Mouse (Mus musculus): Measurements from ENCODE around the gene Rnf149.
"Not testable (repeated sequence)": the region's sequence is repeated elsewhere in the genome, so short reads cannot be mapped to it uniquely, and the experiment has no call there.

Rnf149 gene

DNA sequence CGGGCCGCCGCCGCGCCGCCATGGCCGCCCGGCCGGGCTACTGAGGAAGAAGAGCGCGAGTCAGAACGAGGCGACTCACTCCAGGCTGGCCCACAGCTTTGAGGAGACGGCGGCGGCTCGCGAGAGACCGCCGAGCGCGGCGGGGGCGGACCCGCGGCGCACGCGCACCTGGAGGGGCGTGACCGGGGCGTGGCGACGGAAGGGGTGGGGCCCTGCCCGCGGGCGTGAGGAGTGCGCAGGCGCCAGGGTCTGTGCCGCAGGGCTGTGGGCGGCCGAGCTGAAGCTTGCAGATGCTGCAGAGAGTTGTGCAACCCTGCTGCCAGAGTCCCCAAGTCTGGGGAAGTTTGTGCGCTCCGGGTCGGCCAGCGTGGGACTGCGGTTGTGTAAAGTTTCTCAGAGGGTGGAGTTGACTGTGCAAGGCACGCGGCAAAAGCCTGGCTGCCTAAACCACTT, at the start of gene Rnf149:
Rnf149 (minus strand) TSS at position 153 of the 453 bp plus-strand sequence.
- peak; percentile 78 for DNase-seq (ENCODE audit: low read depth, low spot score)

DNA sequence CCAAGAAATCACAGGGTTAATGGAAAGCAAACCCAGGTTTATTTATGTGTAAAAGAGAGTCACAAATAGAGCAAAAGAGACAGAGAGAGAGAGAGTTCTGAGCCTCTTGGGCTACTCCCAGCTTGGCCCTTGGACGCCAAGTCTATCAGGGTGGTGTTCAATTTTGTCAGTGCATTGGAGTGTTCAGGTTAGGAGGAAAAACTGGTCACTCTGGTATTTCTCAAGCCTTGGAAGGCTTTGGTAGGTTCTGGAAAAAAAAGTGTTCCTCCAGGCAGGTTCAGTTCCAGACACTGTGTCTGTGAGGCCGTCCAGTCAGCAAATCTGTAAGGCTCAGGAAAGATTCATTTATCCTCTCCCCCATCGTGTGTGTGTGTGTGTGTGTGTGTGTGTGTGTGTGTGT, 48.3 kb upstream of the Rnf149 start:
- DNase-seq (ENCODE audit: low read depth, low spot score) = no peak

DNA sequence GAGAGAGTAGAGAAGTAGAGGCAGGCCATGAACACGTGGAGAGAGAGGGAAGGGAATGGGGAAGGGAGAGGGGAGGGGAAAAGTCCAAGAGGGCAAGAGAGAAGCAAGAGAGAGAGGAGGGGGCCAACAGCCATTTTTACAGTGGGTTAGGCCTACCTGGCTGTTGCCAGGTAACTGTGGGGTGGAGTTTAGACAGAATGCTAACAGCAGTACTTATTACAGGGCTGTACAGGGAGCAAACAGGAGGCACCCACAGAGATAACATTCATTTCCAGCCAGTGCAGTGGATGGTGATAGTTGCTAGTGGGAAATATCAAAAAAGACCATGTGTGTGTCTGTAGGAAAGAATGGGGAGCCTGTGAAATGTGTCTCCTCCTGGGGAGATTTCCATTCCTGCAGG, 46.5 kb upstream of the Rnf149 start:
- DNase-seq (ENCODE audit: low read depth, low spot score) = no peak

DNA sequence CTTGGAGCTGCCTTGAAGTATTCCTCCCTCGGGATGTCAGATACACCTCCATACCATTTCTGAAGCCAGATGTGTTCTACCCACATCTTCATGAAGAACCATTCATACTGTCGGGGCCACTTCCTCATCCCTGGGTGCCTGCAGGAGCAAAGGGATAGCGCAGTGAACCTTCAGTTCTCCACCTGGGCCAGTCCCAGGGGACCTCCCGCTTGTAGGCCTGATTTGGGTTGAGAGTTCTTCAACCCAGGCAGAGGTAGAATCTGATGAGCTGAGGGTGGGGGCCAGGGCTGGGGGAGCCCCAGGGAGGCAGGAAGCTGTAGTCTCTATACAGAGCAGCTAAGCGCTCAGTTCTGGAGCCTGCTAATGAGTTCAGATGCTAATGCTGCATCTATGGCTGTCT, 45.9 kb upstream of the Rnf149 start:
- no peak for DNase-seq (ENCODE audit: low read depth, low spot score)

DNA sequence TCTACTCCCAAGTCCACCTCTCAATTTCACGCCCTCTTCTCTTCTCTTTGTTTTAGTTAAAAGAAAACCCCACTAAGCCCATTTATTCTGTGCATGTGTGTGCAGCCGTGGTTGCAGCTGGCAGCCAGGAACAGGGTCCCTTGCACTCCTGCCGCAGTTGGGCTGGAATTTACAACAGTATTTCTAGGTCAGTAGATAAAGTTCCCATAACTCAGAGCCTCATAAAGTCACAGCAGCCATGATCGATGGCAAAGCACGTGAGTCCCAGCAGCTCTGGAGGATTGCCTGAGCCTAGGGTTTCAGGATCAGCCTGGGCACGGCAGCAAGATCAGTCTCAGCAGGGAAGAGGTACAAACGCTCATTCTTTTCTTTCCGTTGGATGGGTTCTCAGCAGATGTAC, 41.3 kb upstream of the Rnf149 start:
- no peak for DNase-seq (ENCODE audit: low read depth, low spot score)

DNA sequence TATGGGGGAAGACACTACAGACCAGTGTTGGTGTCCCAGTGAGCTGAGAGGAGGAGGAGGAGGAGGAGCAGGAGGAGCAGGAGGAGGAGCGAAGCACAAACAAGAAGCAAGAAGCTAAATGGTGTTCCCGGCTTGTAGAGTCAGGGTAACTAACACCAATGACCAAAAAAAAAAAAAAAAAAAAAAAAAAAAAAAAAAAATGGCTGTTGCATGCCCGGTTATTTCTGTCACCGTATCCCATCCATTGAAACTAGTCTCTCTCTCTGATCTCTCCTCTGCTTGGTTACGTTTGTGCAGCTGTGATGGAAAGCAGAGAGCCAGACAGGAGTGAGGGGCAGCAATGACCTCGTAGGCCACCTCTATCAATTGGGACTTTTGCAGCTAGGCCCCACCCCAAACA, 38.3 kb upstream of the Rnf149 start:
- no peak for DNase-seq (ENCODE audit: low read depth, low spot score)

DNA sequence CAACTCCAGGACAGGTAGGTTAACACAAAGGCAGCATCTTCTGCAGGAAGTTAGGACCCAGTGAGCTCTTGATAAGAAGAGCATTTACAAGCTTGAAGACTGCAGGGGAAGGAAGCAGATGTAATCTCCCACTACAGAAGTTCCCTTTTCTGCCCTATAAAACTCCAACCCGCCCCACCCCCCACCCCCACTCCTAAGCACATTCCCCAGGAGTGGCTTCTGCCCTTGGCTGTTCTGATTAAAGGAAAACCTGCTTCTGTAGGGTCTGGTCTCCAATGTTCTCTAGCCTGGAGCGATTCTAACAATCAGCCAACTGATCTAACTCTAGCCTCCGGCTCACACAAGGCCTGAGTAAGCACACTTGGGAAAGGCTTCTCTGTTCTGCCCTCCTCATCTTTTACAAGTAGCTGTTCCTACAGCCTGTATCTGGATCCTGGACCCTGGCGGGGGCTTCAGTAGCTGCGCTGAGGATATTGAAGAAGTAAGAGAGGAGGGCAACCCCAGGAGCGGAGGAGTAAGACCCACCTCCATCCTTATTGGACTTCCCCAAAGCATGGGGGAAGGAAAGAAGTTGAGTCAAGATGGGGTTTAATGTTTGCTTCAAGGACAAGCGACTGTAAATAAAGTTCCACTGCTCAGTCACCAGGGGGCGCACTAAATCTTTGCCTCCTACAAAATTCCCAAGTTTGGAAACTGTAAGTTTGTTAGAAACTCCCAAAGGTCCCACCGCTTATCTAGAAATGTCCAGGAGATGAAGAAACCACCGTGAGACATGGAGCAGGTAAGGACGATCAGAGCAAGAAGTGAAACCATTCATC, 37.5 kb upstream of the Rnf149 start:
- peak; percentile 29 for DNase-seq (ENCODE audit: low read depth, low spot score)

DNA sequence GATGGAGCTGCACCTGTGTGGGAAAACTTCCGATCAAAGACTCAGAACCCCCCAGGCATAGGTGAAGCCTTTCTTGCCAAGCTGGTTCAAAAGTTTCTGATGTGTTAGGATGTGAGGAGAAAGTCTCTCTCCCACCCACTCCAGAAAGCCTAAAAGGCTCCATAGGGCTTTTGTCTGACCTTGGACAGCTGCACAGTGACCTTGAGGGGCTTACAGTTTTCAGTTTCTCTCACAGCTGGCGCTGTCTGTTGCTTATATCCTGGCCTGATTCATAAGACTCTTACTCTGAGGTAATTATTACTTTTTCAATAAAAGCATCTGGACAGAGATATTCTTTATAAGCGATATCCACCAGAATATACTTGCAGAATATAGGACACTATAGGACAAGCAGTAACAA, 35.9 kb upstream of the Rnf149 start:
- DNase-seq (ENCODE audit: low read depth, low spot score) = no peak

DNA sequence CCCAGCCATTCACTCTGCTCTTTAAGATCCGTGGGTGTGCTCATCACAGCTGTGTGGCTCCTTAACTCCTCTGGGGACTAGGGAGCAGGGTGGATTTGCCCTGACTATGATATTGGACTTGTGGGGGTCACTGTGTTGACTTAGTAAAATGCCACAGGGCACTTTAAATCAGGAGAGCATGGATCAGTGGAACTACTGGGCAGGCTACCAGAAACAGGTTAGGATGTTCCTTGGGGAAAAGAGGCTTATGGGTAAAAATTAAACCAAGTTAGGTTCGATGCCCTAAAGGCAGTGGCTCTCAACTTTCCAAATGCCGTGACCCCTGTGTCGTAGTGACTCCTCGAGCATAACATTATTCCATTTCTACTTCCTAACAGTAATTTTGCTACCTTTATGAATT, 35.3 kb upstream of the Rnf149 start:
- DNase-seq (ENCODE audit: low read depth, low spot score) = no peak

DNA sequence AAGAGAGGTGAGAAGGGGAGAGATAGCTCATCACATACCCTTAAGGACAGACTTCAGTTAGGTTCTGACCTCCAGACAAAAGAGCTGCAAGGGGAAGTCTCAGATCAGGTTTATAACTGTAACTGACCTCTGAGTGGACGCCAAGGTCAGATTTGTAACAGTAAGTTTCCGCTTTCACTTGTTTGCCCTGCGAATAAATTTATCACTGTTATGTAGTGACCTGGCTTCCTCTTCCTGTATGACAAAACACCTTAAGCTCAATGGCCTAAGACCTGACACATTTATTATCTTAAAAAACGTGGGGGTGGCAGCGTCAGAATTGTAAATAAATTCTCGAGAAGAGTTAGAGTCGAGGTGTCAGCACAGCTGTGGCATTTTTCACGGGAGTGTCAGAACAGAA, 31.3 kb upstream of the Rnf149 start:
- DNase-seq (ENCODE audit: low read depth, low spot score) = no peak

DNA sequence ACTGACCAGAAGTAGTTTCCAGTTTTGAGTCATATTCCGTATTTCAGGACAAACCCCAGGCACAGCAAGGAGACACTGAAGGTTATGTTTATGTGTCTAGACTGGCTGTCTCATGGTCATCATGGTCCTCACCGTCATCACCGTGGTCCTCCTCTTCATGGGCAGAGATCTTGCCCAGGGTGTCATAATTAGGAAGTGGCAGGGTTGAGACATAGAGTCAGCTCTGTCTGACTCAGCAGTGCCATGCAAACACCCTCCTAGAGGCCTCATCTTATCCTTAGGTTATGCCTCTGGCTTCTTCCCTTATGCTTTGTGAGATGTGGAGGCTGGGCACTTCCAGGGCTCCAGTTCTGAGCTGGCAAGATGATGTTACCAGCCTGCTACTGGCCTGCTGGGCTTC, 25.3 kb upstream of the Rnf149 start:
- DNase-seq (ENCODE audit: low read depth, low spot score) = no peak

DNA sequence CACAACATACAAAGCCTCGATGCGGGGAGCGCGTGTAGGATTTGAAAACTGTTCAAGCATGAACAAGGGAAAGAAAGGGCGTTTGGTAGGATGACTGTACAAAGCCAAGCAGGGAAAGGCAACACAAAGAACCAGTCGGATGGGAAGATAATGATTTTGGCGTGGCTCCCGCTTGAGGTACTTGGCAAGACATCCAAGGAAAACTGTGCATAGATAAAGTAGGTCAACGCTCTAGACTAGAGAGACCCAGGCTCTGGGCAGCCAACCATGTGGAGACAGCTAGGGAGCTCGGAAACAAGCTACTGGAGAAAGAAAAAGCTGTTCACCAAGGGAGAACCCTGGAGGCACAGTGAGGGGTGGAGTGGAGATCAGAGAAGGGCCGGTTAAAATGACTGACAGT, 21.5 kb upstream of the Rnf149 start:
- DNase-seq (ENCODE audit: low read depth, low spot score) = peak; percentile 13

DNA sequence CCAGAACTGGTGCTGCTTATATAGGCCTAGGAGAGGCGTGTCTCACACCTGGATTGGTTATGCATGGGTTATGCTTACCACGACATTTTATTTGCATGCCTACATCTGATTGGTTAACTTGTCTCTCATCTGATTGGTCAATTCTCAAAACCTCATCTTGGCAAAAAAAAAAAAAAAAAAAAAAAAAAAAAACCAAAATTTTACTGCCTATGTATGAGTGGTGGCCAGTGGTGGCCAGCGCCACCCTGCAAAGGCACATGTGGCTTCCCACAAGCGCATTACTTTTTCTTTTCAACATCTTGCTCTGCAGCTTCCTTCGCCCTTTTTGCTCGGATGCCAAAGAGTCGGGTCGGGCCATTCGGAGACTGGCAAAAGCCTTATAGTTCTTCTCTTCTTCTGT, 19.9 kb upstream of the Rnf149 start:
- not testable (repeated sequence) for DNase-seq (ENCODE audit: low read depth, low spot score)

DNA sequence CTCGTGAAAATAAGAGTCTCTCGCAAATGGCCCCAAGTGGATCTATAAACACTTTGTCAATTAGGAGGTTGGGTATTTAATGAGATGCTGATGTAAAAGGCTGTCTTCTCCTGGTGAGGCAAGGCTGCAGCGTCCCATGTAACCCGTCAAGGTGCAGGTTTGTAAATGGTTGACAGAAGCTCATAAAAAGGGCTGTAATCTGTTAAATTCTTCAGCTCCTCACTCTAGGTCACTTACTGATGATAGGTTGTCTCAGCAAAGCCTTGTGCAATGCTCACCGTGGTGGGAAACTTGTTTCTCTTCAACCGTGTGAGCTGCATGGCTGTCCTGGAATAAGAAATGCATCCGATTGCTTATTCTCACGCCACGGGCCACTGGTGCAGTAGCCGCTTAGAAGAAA, 16.6 kb upstream of the Rnf149 start:
- DNase-seq (ENCODE audit: low read depth, low spot score) = no peak

DNA sequence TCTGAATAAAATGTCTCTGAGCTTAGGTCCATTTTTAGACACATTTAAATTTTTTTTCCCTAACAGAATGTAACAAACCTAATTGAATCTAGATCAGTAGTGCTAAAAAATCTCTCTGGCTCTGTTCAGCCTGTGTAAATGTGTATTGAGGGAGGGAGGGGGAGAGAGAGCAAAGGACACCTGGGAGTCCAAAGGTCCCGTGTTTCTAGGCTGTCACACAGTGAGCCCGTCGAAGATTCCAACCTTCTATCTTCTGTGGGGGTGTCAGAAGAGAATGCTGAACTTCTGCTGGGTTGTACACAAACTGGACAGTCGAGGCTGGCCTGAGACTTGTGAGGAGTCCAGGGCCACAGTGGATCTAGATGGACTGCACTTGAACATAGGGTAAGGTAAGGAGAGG, 14.9 kb upstream of the Rnf149 start:
- DNase-seq (ENCODE audit: low read depth, low spot score) = no peak

DNA sequence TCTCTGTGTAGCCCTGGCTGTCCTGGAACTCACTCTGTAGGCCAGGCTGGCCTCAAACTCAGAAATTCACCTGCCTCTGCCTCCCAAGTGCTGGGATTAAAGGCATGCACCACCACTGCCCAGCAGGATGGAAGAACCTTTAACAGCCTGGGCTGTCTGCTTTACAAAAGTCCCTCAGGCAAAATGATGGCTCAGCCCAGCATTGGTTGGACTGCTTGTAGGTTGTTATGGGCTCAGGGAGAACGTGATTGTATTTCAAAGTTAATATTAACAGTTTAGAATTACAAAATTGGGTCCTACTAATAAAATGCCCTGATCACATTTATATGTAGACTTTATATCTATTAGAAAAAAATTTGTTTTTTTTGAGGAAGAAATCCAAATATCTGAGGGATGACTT, 14.4 kb upstream of the Rnf149 start:
- DNase-seq (ENCODE audit: low read depth, low spot score) = not testable (repeated sequence)

DNA sequence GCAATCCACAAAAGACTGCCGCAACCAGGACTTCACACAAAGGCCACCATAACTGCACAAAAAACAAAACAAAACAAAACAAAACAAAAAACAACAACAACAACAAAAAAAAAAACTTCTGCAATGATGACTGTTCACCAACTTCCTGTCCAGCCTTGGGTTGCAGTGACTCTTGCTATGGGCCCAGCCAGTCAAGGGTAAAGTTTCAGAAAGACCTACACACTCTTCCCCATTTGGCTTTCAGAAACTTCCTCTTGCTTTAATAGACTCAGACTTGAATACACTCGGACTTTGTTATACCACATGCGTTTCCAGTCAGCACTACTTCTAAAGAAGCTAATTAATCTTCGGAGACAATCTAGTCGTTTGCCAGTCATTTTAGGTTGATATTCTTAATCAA, 13.0 kb upstream of the Rnf149 start:
- no peak for DNase-seq (ENCODE audit: low read depth, low spot score)

DNA sequence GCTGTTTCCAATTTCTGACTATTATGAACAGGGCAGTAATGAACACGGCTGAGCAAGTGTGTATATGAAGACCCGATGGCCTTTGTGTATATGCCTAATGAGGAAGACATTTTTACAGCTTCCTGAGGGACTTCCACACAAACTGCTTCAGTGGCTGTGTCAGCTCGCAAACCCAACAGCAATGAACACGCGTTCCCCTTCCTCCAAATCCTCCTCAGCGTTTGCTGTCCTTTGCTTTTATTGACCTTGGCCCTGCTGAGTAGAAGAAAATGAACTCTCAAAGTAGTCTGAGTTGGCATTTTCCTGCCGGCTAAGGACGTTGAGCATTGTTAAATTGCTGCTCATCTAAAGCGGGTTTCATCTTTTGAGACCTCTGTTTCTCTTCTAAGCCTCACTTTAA, 8.2 kb upstream of the Rnf149 start:
- no peak for DNase-seq (ENCODE audit: low read depth, low spot score)

DNA sequence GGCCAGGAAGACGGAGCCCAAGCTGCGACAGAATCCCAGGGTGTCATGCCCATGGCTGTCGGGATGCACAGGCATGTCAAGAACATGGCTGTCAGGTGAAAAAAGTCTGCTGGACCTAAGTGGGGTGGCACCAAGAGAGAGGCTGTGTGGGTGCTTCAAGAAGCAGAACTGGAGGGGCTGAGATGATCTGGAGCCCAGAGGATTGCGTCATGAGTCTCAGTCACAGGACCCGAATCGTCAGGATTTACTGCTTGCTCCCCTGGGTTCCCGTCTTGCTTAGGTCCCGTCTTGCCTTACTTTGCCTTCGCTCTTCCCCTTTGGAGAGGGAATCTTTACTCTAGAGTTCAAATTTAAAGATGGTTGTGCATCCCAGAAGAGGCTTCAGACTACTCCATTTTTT, 6.0 kb upstream of the Rnf149 start:
- DNase-seq (ENCODE audit: low read depth, low spot score) = no peak

DNA sequence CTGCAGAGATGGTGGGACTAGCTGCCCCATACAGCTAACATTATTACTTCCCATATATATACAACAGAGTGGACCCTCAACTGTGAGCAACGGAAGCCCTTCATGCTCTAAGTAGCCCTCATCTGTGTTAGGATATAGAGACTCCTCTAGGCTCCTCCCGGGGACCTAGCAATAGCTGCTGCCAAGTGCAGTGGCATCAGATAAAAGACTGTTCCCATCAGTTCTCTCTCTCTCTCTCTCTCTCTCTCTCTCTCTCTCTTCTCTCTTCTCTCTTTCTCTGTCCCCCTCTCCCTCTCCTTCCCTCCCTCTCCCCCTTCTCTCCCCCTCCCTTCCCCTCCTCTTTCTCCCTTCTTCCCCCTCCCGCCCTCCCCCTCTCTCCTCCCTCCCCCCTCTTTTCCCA, 4.0 kb upstream of the Rnf149 start:
- no peak for DNase-seq (ENCODE audit: low read depth, low spot score)

DNA sequence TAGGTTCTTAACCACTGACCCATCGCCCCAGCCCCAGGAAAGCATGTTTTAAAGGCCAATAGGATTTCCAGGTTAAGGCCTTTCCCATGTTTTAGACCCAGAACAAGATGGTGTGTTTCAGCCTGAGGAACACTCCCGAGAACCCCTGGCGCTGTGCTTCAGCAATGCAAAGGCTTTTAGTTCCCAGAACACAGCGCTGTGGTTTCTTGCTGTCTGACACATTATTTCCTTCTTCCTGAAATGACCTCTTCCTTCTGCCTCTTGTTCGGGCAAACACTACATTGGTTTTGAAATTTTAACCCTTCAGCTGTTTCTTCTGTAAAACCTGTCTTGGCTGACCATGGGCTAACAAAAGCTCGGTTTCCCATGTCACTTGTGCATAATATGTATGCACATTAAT, 1.9 kb upstream of the Rnf149 start:
- DNase-seq (ENCODE audit: low read depth, low spot score) = no peak

DNA sequence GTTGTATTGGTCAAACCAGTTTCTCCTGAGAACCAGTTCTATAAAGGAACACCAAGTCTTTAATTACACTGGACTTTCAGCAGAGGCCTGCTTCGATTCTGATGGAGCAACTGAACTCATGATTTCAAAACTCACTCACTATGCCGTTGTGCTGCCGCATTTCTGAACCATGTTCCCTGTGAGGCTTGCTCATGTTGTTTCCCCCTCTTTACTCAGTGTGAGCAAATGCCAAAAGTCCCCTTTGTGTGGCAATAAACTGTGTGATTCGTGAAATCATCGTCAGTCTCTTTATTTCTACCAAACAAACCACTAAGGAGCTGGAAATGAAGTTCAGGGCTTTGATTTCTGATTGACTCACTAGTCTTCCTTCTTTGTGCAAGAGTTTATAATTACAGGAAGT, 1.2 kb upstream of the Rnf149 start:
- no peak for DNase-seq (ENCODE audit: low read depth, low spot score)

DNA sequence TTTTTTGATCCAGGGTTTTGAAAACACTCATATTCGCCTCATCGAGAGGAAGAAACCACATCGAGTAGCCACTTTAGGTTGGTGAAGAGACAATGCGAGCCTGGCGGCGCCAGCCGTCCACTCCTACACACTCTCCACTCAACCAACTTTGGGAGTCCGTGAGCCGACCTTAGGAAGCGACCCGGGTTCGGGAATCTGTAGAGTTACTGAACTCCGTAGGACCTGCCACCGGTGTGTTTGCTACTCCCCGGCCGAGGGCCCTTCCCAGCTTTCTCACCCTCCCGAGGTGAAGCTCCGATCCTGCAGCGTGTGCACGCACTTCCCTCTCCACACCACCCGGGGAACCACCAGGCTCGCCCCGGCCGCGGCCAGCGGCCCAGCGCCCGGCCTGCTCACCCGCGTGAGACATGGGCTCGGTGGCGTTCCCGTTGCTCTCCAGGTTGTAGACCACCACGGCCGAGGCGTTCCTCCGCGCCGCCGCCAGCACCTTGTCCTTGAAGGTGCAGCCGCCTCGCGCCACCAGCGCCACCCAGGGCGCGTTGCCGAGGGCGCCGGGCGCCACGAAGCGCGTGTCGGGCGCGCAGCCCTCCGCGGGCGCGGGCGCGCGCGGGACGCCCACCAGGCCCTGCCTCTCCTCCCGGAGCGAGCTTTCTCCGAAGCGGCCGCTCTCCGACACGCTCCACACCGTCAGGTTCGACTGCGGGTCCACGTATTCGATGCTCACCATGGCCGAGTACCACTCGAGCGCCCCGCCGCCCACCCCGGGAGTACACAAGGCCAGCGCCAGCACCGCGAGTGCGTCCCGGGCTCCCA, 568 bp downstream of the Rnf149 start:
- peak; percentile 23 for DNase-seq (ENCODE audit: low read depth, low spot score)
